Mouse (Mus musculus): ENCODE data around the gene Tor3a. TPM values are rescaled to one million over a fixed set of nuclear protein-coding genes. Genes with fewer than 3 reads are reported as not detected.

Gene Tor3a
- polyA plus RNA-seq, 1 experiment from 2014 or later = 17.1 TPM

DNA sequence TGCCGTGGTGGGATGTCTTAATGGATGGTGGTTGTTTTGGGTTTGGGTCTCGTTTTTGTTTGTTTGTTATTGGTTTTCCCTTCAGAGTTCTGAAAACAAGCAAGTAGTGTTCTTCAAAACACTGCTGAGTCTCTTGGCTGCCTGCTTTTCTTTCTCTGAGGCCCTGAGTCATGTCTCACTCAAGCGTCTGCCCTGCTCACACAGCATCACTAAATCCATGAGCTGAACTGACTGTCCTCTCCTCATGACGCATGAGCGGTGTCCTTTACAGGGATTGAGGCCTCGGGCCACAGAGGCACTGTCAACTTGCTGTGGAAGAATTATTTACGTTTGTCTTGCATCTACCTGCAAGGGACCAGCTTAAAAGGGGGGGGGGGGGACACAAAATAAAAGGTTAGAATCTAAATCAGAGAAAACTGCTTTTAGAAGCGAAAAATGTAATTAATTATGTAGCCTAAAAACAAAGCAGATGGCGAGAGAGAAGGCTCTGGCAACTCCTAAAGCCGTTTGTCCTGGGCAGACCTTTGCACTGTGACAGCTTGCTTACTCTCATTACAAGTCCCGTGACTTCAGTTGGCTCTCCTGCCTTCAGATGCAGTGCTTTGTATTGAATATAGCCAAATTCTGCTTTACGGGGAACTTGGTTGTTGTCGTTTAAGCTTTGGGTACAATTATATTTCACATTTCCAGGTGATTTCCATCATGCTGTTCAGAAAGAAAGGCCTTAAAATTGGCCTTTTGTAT is 29.2 kb downstream of the Tor3a start:
- H3K9ac ChIP-seq (ENCODE audit: low read length) = no peak overlapping the region
- H3K4me2 ChIP-seq (replicated peaks; ENCODE audit: low read depth) = no peak overlapping the region
- no peak for DNase-seq (ENCODE audit: low spot score)
- H3K4me1 ChIP-seq (replicated peaks; ENCODE audit: control insufficient read depth, insufficient read depth) = no peaks in the 10 kb centered on the region
- no peak for ATAC-seq (ENCODE audit: low FRiP score, low TSS enrichment)
- TF ChIP-seq CTCF (IDR thresholded peaks at IDR 0.05; ENCODE audit: low read depth) (no peak), EP300 (optimal IDR thresholded peaks at IDR 0.05) (no peak)
- 71% methylated on average over 13 of the region's 13 CpGs for WGBS
- peaks cover 10% of the 10 kb centered on the region for H3K36me3 ChIP-seq (ENCODE audit: control insufficient read depth, insufficient read depth, low read length)
- no peak overlapping the region for H3K27ac ChIP-seq (replicated peaks)
- H3K9me3 ChIP-seq (ENCODE audit: control insufficient read depth, low read length) = no peaks in the 10 kb centered on the region
- no peaks in the 10 kb centered on the region for H3K27me3 ChIP-seq (ENCODE audit: control insufficient read depth, insufficient read depth, low read length)
- no peak overlapping the region for H3K4me3 ChIP-seq (ENCODE audit: low read depth, low read length)

DNA sequence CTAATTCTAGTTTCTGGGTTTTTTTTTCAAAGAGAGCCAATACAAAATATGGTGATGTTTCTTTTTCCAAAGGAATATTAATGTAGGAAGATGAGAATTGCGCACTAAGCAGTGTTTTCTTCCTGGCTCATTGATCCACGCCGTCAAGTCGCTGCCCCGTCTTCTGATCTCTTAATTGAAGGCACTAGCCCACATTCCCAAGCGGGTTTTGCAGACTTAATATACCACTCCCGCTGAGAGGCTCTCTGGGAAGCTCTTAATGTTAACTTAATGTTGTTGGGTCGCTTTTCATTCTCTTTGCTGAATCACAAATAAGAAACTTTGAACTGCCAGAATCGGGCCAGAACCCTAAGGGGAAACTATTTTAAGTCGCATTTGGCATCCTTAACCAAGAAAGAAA is 30.1 kb downstream of the Tor3a start:
- TF ChIP-seq CTCF (IDR thresholded peaks at IDR 0.05; ENCODE audit: low read depth) (no peak), EP300 (optimal IDR thresholded peaks at IDR 0.05) (no peak)
- no peak overlapping the region for H3K27ac ChIP-seq (replicated peaks)
- DNase-seq (ENCODE audit: low spot score) (no peak), ATAC-seq (ENCODE audit: low FRiP score, low TSS enrichment) (no peak)
- no peak overlapping the region for H3K4me2 ChIP-seq (replicated peaks; ENCODE audit: low read depth)
- no peak overlapping the region for H3K4me3 ChIP-seq (ENCODE audit: low read depth, low read length)
- 82% methylated on average over 10 of the region's 10 CpGs for WGBS
- H3K9me3 ChIP-seq (ENCODE audit: control insufficient read depth, low read length) = no peaks in the 10 kb centered on the region
- no peak overlapping the region for H3K9ac ChIP-seq (ENCODE audit: low read length)
- H3K27me3 ChIP-seq (ENCODE audit: control insufficient read depth, insufficient read depth, low read length) = no peaks in the 10 kb centered on the region
- peaks cover 10% of the 10 kb centered on the region for H3K36me3 ChIP-seq (ENCODE audit: control insufficient read depth, insufficient read depth, low read length)
- H3K4me1 ChIP-seq (replicated peaks; ENCODE audit: control insufficient read depth, insufficient read depth) = no peaks in the 10 kb centered on the region

DNA sequence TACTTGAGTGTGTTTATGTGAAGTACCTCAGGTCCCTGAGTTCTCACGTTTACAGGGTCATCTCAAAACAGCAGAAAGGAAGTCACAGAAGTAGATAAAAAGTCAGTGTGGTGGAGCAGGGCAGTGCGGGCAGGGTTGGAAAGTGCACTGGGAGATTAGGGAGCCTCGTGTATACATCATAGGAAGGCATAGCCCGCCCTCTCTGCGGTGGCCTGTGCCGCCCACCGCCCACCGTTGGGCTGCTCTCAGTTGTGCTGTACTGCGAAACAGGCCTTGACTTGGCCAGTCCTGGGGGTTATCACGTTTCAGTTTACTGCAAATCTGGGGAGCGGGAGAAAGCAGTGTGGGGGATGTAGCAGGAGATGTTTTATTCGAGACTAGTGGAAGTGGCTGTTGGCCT is 31.3 kb downstream of the Tor3a start:
- ATAC-seq (ENCODE audit: low FRiP score, low TSS enrichment) = no peak
- 70% methylated on average over 12 of the region's 12 CpGs for WGBS
- Histone ChIP-seq H3K27me3 (ENCODE audit: control insufficient read depth, insufficient read depth, low read length) (no peaks in the 10 kb centered on the region), H3K4me2 (replicated peaks; ENCODE audit: low read depth) (no peak overlapping the region), H3K4me3 (ENCODE audit: low read depth, low read length) (no peak overlapping the region), H3K4me1 (replicated peaks; ENCODE audit: control insufficient read depth, insufficient read depth) (no peaks in the 10 kb centered on the region), H3K36me3 (ENCODE audit: control insufficient read depth, insufficient read depth, low read length) (peaks cover 10% of the 10 kb centered on the region), H3K9ac (ENCODE audit: low read length) (no peak overlapping the region), H3K27ac (replicated peaks) (no peak overlapping the region), H3K9me3 (ENCODE audit: control insufficient read depth, low read length) (no peaks in the 10 kb centered on the region)
- DNase-seq (ENCODE audit: low spot score) = no peak
- no peak for TF ChIP-seq CTCF (IDR thresholded peaks at IDR 0.05; ENCODE audit: low read depth)
- no peak for TF ChIP-seq EP300 (optimal IDR thresholded peaks at IDR 0.05)

DNA sequence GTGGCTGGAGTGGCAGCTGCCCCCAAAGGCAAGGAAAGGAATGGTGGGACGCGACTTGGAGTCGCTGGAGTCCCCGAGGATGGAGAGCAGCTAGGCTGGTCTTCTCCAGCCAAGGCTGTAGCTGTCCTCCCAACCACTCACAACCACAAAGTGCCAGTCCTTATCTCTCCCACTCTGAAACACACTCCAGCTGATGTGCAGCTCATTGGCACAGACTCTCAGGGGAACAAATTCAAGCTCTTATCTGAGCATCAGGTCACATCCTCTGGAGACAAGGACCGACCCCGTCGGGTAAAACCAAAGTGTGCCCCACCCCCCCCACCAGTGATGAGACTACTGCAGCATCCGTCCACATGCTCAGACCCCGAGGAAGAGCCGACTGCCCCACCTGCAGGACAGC is 32.3 kb downstream of the Tor3a start:
- ATAC-seq (ENCODE audit: low FRiP score, low TSS enrichment) (no peak), DNase-seq (ENCODE audit: low spot score) (no peak)
- H3K4me3 ChIP-seq (ENCODE audit: low read depth, low read length) = no peak overlapping the region
- no peaks in the 10 kb centered on the region for H3K27me3 ChIP-seq (ENCODE audit: control insufficient read depth, insufficient read depth, low read length)
- no peak overlapping the region for H3K27ac ChIP-seq (replicated peaks)
- H3K4me2 ChIP-seq (replicated peaks; ENCODE audit: low read depth) = no peak overlapping the region
- H3K9me3 ChIP-seq (ENCODE audit: control insufficient read depth, low read length) = no peaks in the 10 kb centered on the region
- 87% methylated on average over 10 of the region's 10 CpGs for WGBS
- no peaks in the 10 kb centered on the region for H3K4me1 ChIP-seq (replicated peaks; ENCODE audit: control insufficient read depth, insufficient read depth)
- peaks cover 10% of the 10 kb centered on the region for H3K36me3 ChIP-seq (ENCODE audit: control insufficient read depth, insufficient read depth, low read length)
- TF ChIP-seq CTCF (IDR thresholded peaks at IDR 0.05; ENCODE audit: low read depth) (no peak), EP300 (optimal IDR thresholded peaks at IDR 0.05) (no peak)
- no peak overlapping the region for H3K9ac ChIP-seq (ENCODE audit: low read length)

DNA sequence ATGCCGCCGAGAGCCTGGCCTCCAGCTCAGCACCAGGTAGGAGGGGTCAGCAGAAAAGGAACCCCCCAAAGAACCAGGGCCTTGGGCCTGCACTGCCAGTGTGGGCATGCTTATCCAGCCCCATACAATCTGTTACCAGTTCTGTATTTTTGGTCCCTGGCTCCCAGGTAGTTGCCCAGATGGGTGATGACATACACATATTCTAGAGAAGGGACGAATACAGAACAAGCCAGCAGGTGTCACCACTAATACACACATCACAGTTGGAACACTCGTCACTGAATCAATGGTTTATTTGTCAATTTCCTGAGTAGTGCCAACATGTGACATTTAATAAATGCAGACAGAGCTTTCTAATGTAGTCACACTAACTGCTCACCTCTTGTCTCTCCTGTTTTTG is 33.6 kb downstream of the Tor3a start:
- DNase-seq (ENCODE audit: low spot score) (no peak), ATAC-seq (ENCODE audit: low FRiP score, low TSS enrichment) (peak; percentile 47)
- no peak for TF ChIP-seq EP300 (optimal IDR thresholded peaks at IDR 0.05)
- TF ChIP-seq CTCF (IDR thresholded peaks at IDR 0.05; ENCODE audit: low read depth) = peak; percentile 70
- H3K27me3 ChIP-seq (ENCODE audit: control insufficient read depth, insufficient read depth, low read length) = no peaks in the 10 kb centered on the region
- WGBS = 69% methylated on average over 4 of the region's 4 CpGs
- no peak overlapping the region for H3K27ac ChIP-seq (replicated peaks)
- H3K36me3 ChIP-seq (ENCODE audit: control insufficient read depth, insufficient read depth, low read length) = peaks cover 10% of the 10 kb centered on the region
- no peak overlapping the region for H3K4me3 ChIP-seq (ENCODE audit: low read depth, low read length)
- H3K4me2 ChIP-seq (replicated peaks; ENCODE audit: low read depth) = no peak overlapping the region
- H3K4me1 ChIP-seq (replicated peaks; ENCODE audit: control insufficient read depth, insufficient read depth) = no peaks in the 10 kb centered on the region
- H3K9ac ChIP-seq (ENCODE audit: low read length) = no peak overlapping the region
- H3K9me3 ChIP-seq (ENCODE audit: control insufficient read depth, low read length) = no peaks in the 10 kb centered on the region

DNA sequence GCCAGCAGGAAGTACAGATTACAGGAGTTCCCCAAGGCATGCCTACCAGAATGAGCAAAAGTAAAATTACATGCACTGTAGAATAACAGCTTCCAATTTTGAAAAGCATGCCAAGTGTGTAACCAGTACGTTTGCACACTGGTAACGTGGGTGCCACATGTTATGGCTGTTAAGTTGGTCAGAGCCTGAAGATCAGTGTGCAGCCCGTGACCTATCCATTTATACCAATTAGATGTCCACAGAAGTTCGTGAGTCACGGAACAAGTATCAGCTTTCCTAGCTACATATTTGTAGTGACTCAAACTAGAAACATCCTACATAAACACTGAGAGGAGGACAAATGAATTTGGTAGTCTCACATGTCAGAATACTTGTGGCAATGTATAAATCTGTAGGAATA is 34.7 kb downstream of the Tor3a start:
- DNase-seq (ENCODE audit: low spot score) = no peak
- Histone ChIP-seq H3K9me3 (ENCODE audit: control insufficient read depth, low read length) (no peaks in the 10 kb centered on the region), H3K4me3 (ENCODE audit: low read depth, low read length) (no peak overlapping the region), H3K27ac (replicated peaks) (no peak overlapping the region), H3K4me1 (replicated peaks; ENCODE audit: control insufficient read depth, insufficient read depth) (no peaks in the 10 kb centered on the region), H3K4me2 (replicated peaks; ENCODE audit: low read depth) (no peak overlapping the region), H3K36me3 (ENCODE audit: control insufficient read depth, insufficient read depth, low read length) (peaks cover 11% of the 10 kb centered on the region), H3K9ac (ENCODE audit: low read length) (no peak overlapping the region), H3K27me3 (ENCODE audit: control insufficient read depth, insufficient read depth, low read length) (no peaks in the 10 kb centered on the region)
- no peak for ATAC-seq (ENCODE audit: low FRiP score, low TSS enrichment)
- WGBS = 85% methylated on average over 5 of the region's 5 CpGs
- TF ChIP-seq CTCF (IDR thresholded peaks at IDR 0.05; ENCODE audit: low read depth) (no peak), EP300 (optimal IDR thresholded peaks at IDR 0.05) (no peak)

Data from stomach, postnatal 0 days (tissue).